Mouse (Mus musculus) CH12.LX (cell line): ENCODE measurements around the gene Cep350. TPM values are rescaled to one million over a fixed set of nuclear protein-coding genes. Genes with fewer than 3 reads are reported as not detected.

Source experiments
- DNase-seq: peaks from one replicate; pipeline ENCODE4 v3.0.0-alpha.2; 2013; ENCODE audit errors: extremely low read depth
- H3K27ac ChIP-seq: 2 replicates; pipeline ENCODE4 v1.5.1; 2012; ENCODE audit warnings: low read depth, mild to moderate bottlenecking, control low read depth, moderate library complexity; ENCODE audit not compliant: insufficient read depth
- H3K27me3 ChIP-seq: replicated peaks from 2 replicates; pipeline ENCODE3; 2012; ENCODE audit warnings: inconsistent platforms
- H3K36me3 ChIP-seq, 2 experiments: replicated peaks in 1 of 2; 2 replicates each; pipeline versions ENCODE3 to v1.6.1; 2012; ENCODE audit warnings: inconsistent platforms in 1 of 2, low read length in 1 of 2, mild to moderate bottlenecking in 1 of 2, mixed read lengths in 1 of 2, moderate library complexity in 1 of 2; ENCODE audit not compliant: control insufficient read depth in 1 of 2, insufficient read depth in 1 of 2
- H3K4me1 ChIP-seq, 2 experiments: 2 replicates each; pipeline ENCODE4 v1.6.1; 2012; ENCODE audit warnings: inconsistent platforms in 1 of 2, moderate library complexity in 1 of 2; ENCODE audit not compliant: insufficient read depth in 2 of 2, control insufficient read depth in 1 of 2
- H3K4me2 ChIP-seq: 2 replicates; pipeline ENCODE4 v1.6.1; 2012; ENCODE audit warnings: low read depth, mild to moderate bottlenecking, control low read depth; ENCODE audit not compliant: poor library complexity, insufficient read depth, severe bottlenecking
- H3K4me3 ChIP-seq, 3 experiments: fragments of 150-350 bp in 1 of 3; sonication (generic) in 1 of 3; replicated peaks in 1 of 3; 2 replicates each; pipeline versions ENCODE3 to v1.5.1; 2011 to 2012; ENCODE audit warnings: low read depth in 2 of 3, low read length in 2 of 3, mild to moderate bottlenecking in 2 of 3, moderate library complexity in 2 of 3, control low read depth in 1 of 3, improper control_type of control experiment in 1 of 3, inconsistent platforms in 1 of 3, mixed read lengths in 1 of 3; ENCODE audit not compliant: poor library complexity in 1 of 3
- H3K79me2 ChIP-seq: replicated peaks from 2 replicates; pipeline ENCODE4 v1.6.1; 2012; ENCODE audit warnings: mild to moderate bottlenecking, moderate library complexity; ENCODE audit not compliant: control insufficient read depth, poor library complexity, insufficient read depth, severe bottlenecking; ENCODE audit errors: extremely low read depth
- H3K9ac ChIP-seq: 2 replicates; pipeline ENCODE4 v1.6.1; 2012; ENCODE audit warnings: low read depth, mild to moderate bottlenecking, control low read depth, moderate library complexity; ENCODE audit not compliant: insufficient read depth
- H3K9me3 ChIP-seq: replicated peaks from 2 replicates; pipeline ENCODE3; 2012; ENCODE audit warnings: low read length, inconsistent platforms, mixed read lengths
- CHD2 ChIP-seq: IDR thresholded peaks from 2 replicates; pipeline ENCODE4 v1.6.1; 2011; ENCODE audit warnings: low read length, improper control_type of control experiment
- ELF1 ChIP-seq: IDR thresholded peaks from 2 replicates; pipeline ENCODE4 v1.6.1; 2014; ENCODE audit warnings: low read depth, mild to moderate bottlenecking, inconsistent platforms, low read length, improper control_type of control experiment
- ETS1 ChIP-seq: conservative IDR thresholded peaks from 2 replicates; pipeline ENCODE4 v1.6.1; 2012; ENCODE audit warnings: low read depth, mild to moderate bottlenecking, inconsistent platforms, low read length, improper control_type of control experiment, moderate library complexity
- GABPA ChIP-seq: IDR thresholded peaks from 2 replicates; pipeline ENCODE4 v1.6.1; 2012; ENCODE audit warnings: low read depth, low read length, improper control_type of control experiment, inconsistent platforms; ENCODE audit not compliant: insufficient replicate concordance
- IRF4 ChIP-seq: IDR thresholded peaks from 2 replicates; pipeline ENCODE4 v1.6.1; 2014; ENCODE audit warnings: low read depth, mild to moderate bottlenecking, inconsistent platforms, low read length, improper control_type of control experiment
- JUN ChIP-seq: IDR thresholded peaks from 2 replicates; pipeline ENCODE4 v1.6.1; 2011; ENCODE audit warnings: low read depth, mild to moderate bottlenecking, low read length, improper control_type of control experiment, moderate library complexity; ENCODE audit not compliant: insufficient read depth
- JUND ChIP-seq: conservative IDR thresholded peaks from 2 replicates; pipeline ENCODE4 v1.6.1; 2011; ENCODE audit warnings: low read depth, low read length, improper control_type of control experiment
- MAX ChIP-seq: IDR thresholded peaks from 2 replicates; pipeline ENCODE4 v1.6.1; 2011; ENCODE audit warnings: low read length, improper control_type of control experiment
- MAZ ChIP-seq: IDR thresholded peaks from 2 replicates; pipeline ENCODE4 v1.6.1; 2012; ENCODE audit warnings: low read depth, mild to moderate bottlenecking, inconsistent platforms, low read length, improper control_type of control experiment, moderate library complexity
- MEF2A ChIP-seq: IDR thresholded peaks from 2 replicates; pipeline ENCODE4 v1.6.1; 2014; ENCODE audit warnings: low read depth, mild to moderate bottlenecking, inconsistent platforms, low read length, improper control_type of control experiment, borderline replicate concordance
- MXI1 ChIP-seq: IDR thresholded peaks from 2 replicates; pipeline ENCODE4 v1.6.1; 2011; ENCODE audit warnings: mild to moderate bottlenecking, low read depth, low read length, improper control_type of control experiment
- MYC ChIP-seq: IDR thresholded peaks from 2 replicates; pipeline ENCODE4 v1.6.1; 2011; ENCODE audit warnings: low read depth, mild to moderate bottlenecking, improper control_type of control experiment, low read length
- POLR2A ChIP-seq: IDR thresholded peaks from 2 replicates; pipeline ENCODE4 v1.6.1; 2011; ENCODE audit warnings: low read depth, mild to moderate bottlenecking, improper control_type of control experiment, low read length
- POLR2AphosphoS2 ChIP-seq: IDR thresholded peaks from 2 replicates; pipeline ENCODE4 v1.6.1; 2011; ENCODE audit warnings: low read depth, low read length, improper control_type of control experiment
- SIN3A ChIP-seq: IDR thresholded peaks from 2 replicates; pipeline ENCODE4 v1.6.1; 2012; ENCODE audit warnings: low read length, improper control_type of control experiment, inconsistent platforms
- SMC3 ChIP-seq: IDR thresholded peaks from 2 replicates; pipeline ENCODE4 v1.6.1; 2011; ENCODE audit warnings: low read depth, low read length, improper control_type of control experiment
- TBP ChIP-seq: conservative IDR thresholded peaks from 2 replicates; pipeline ENCODE4 v1.6.1; 2011; ENCODE audit warnings: low read depth, low read length, improper control_type of control experiment
- TCF12 ChIP-seq: IDR thresholded peaks from 2 replicates; pipeline ENCODE4 v1.6.1; 2014; ENCODE audit warnings: low read depth, mild to moderate bottlenecking, inconsistent platforms, low read length, improper control_type of control experiment
- UBTF ChIP-seq: IDR thresholded peaks from 2 replicates; pipeline ENCODE4 v1.6.1; 2012; ENCODE audit warnings: low read depth, mild to moderate bottlenecking, inconsistent platforms, low read length, improper control_type of control experiment, moderate library complexity
- USF1 ChIP-seq: IDR thresholded peaks from 2 replicates; pipeline ENCODE4 v1.6.1; 2014; ENCODE audit warnings: low read depth, mild to moderate bottlenecking, inconsistent platforms, low read length, improper control_type of control experiment
- USF2 ChIP-seq: conservative IDR thresholded peaks from 2 replicates; pipeline ENCODE4 v1.6.1; 2011; ENCODE audit warnings: low read depth, low read length, improper control_type of control experiment
- ZC3H11A ChIP-seq: IDR thresholded peaks from 2 replicates; pipeline ENCODE4 v1.6.1; 2012; ENCODE audit warnings: low read depth, mild to moderate bottlenecking, inconsistent platforms, low read length, improper control_type of control experiment
- ZKSCAN1 ChIP-seq: IDR thresholded peaks from 2 replicates; pipeline ENCODE4 v1.6.1; 2012; ENCODE audit warnings: low read depth, inconsistent platforms, low read length, improper control_type of control experiment, borderline replicate concordance
- dilution Hi-C: fragments of 300-500 bp; cut with MboI; formaldehyde crosslinking; loops from 2 replicates; pipeline ENCODE4 v1.14.3; 2020; ENCODE audit warnings: low sequenced_read_pairs; ENCODE audit not compliant: extremely low pct_unique_long_range_greater_than_20kb, extremely low pct_ligation_motif_present
- in situ Hi-C: fragments of 300-500 bp; cut with MboI; formaldehyde crosslinking; loops from 3 replicates; pipeline ENCODE4 v1.14.3; 2019; ENCODE audit warnings: low sequenced_read_pairs, low pct_ligation_motif_present, low pct_unique_long_range_greater_than_20kb, mixed read lengths
- polyA plus RNA-seq: library from polyadenylated mRNA; unstranded; fragments of >175 nt; gene quantifications from 2 replicates; pipeline ENCODE4 v1.2.1, GENCODE M21; 2012; ENCODE audit warnings: low read depth; ENCODE audit not compliant: insufficient read length
- total RNA-seq, 2 experiments: library from RNA; depleted of rRNA; stranded (reverse); fragments of 300-350 nt in 1 of 2; fragments of >200 nt in 1 of 2; gene quantifications; 2 replicates each; pipeline ENCODE4 v1.2.3; 2012 to 2014

Gene Cep350
- total and polyA plus RNA-seq, 3 experiments = 3.5 to 8.3 (median 6.8) TPM

DNA sequence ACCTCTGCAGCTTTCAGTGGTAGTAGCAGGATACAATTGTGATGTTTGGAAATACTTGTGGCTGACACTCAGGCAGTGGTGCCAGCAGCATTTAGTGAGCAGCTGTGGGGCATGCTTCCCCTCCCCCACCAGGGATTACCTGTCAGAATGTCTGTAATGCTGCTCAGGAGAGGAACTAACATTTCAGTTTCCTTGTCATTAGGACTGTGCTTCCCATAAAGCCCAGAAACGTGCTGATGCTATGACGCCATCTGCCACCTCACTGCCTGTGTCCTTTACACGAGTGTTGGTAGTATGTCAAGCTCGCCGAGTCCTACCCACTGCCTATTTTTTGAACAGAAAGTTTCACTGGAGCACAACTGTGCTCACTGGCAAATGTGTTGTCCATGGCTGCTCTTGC lies 152.4 kb downstream of the Cep350 start:
- H3K9me3 ChIP-seq = peaks cover 3% of the 10 kb centered on the region
- DNase-seq = no peak
- H3K4me2 ChIP-seq = no peak overlapping the region
- peaks cover 0 to 13% of the 10 kb centered on the region in 2 experiments; a peak in 2 of 4 replicates for H3K4me1 ChIP-seq
- H3K27me3 ChIP-seq = no peaks in the 10 kb centered on the region
- TF ChIP-seq TCF12 = no peak
- no peak for TF ChIP-seq JUN
- no peak for TF ChIP-seq POLR2AphosphoS2
- no peak for TF ChIP-seq JUND
- no peak for TF ChIP-seq IRF4
- no peak for TF ChIP-seq POLR2A
- H3K4me3 ChIP-seq = no peak overlapping the region
- H3K27ac ChIP-seq = no peak overlapping the region
- no peaks in the 10 kb centered on the region for H3K36me3 ChIP-seq
- in situ Hi-C loops = no loop called here
- dilution Hi-C loops = no loop called here
- H3K79me2 ChIP-seq = no peaks in the 10 kb centered on the region
- no peak overlapping the region for H3K9ac ChIP-seq

DNA sequence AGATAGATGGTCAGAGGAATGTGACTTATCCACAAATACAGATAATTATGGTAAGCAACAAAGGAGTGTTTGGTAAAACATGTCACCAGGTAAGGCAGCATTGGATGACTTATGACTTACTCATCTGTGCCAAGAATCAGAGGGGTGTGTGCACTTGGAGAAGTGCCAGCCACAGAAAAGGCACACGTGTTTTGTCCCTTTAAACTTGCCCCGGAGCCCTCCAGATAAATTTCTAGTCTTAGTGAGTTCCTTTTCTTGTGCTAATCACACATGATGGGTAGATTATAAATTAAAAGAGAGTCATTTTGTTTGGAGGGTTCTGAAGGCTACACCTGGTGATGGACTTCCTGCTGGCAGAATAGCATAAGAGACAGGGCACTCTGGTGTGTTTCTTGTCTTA lies 156.9 kb downstream of the Cep350 start:
- in situ Hi-C loops (no loop called here), dilution Hi-C loops (no loop called here)
- DNase-seq = no peak
- no peak overlapping the region for H3K27ac ChIP-seq
- no peak overlapping the region for H3K4me3 ChIP-seq
- no peaks in the 10 kb centered on the region for H3K27me3 ChIP-seq
- H3K4me1 ChIP-seq = peaks cover 2 to 27% of the 10 kb centered on the region in 2 experiments; a peak in 3 of 4 replicates
- H3K36me3 ChIP-seq = no peaks in the 10 kb centered on the region
- no peak overlapping the region for H3K4me2 ChIP-seq
- no peak overlapping the region for H3K9ac ChIP-seq
- H3K79me2 ChIP-seq = no peaks in the 10 kb centered on the region
- no peak for TF ChIP-seq UBTF
- H3K9me3 ChIP-seq = no peaks in the 10 kb centered on the region

- Histone ChIP-seq H3K4me3 (peak within 1 kb of the TSS; percentile 66 to 91 (median 77)), H3K4me1 (peaks cover 5 to 42% of the 10 kb centered on the region in 2 experiments; a peak in 3 of 4 replicates), H3K4me2 (peak within 1 kb of the TSS; percentile 41), H3K79me2 (no peaks in the 10 kb centered on the region), H3K9ac (peak within 1 kb of the TSS; percentile 51), H3K9me3 (no peaks in the 10 kb centered on the region), H3K27ac (no peak within 1 kb of the TSS), H3K36me3 (peaks cover 0 to 11% of the 10 kb centered on the region in 2 experiments), H3K27me3 (no peaks in the 10 kb centered on the region)
- in situ Hi-C loops (no loop called here), dilution Hi-C loops (no loop called here)
- DNase-seq = peak; percentile 74
- no peak for TF ChIP-seq ETS1
- TF ChIP-seq GABPA = no peak
- no peak for TF ChIP-seq USF2
- TF ChIP-seq MAZ = no peak
- no peak for TF ChIP-seq USF1
- TF ChIP-seq TBP = 0 out of 2 replicates have a peak, but pooled peaks have one; percentile 54
- TF ChIP-seq MAX = no peak
- TF ChIP-seq MXI1 = peak; percentile 44; the same call in 1 of the 2 replicates
- TF ChIP-seq ZKSCAN1 = no peak
- no peak for TF ChIP-seq JUND
- TF ChIP-seq MEF2A = no peak
- TF ChIP-seq POLR2AphosphoS2 = 0 out of 2 replicates have a peak, but pooled peaks have one; percentile 42
- TF ChIP-seq ZC3H11A = no peak
- TF ChIP-seq MYC = no peak
- TF ChIP-seq CHD2 = no peak
- TF ChIP-seq TCF12 = 0 out of 2 replicates have a peak, but pooled peaks have one; percentile 39
- TF ChIP-seq SIN3A = no peak; the same call in 1 of the 2 replicates
- TF ChIP-seq SMC3 = no peak
- peak; percentile 67; the same call in 1 of the 2 replicates for TF ChIP-seq ELF1
These were observed 160.2 kb downstream of the Cep350 start, which contains the start of gene Qsox1 for GRCm38 (mm10) chr1:155812581-155813499. Qsox1 (minus strand) TSS chr1:155812889.
